Mouse (Mus musculus) fibroblast of lung, adult 2 months (primary cell): ENCODE measurements around the gene Ggt1.
"Not testable (repeated sequence)": the region's sequence is repeated elsewhere in the genome, so short reads cannot be mapped to it uniquely, and the experiment has no call there.

ENCODE experiments used
- DNase-seq: peaks from one replicate; pipeline ENCODE4 v3.0.0-alpha.2; 2011; ENCODE audit warnings: low read depth

The Ggt1 gene

GRCm38 (mm10) chr10:75549886-75550285 lies 11.5 kb upstream of the Ggt1 start:
- DNase-seq: no peak

DNA sequence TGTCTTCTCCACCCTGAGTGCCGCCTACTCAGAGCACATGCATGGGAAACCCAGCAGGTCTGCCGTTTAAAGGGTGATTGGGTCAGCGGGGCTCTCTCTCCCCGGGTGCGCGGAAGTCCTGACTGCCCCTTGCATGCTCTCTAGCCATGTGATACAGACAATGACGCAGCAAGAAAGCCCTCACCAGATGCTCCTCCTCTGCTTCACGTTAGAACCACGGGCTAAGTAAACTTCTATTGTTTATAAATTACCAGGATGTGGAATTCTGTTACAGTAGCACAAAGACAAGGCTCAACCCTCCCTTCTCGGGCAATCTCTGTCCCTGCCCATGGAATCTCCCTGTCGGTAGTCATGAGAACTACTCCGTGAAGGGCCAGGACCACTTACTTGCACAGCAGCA lies 10.2 kb upstream of the Ggt1 start:
- DNase-seq: no peak

DNA sequence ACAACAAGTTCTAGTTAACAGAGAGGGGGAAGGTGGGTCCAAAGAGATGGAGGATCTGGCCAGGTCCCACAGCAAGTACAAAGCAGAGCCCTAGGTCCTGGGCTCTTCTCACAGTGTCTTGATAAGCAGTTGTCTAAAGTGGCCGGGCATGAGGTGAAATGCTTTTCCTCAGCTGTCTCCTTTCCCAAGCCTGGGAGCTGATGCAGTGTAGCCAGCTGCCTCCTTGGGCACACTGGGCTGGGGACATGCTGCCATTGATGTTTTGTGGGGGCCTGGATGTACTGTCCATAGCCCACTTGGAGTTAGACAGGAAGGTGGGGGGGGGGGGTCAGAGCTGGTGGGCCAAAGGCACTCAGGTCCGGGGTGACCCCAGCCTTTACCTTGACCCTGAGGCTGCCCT lies 9.3 kb upstream of the Ggt1 start:
- no peak for DNase-seq

GRCm38 (mm10) chr10:75552701-75553450 lies 8.5 kb upstream of the Ggt1 start:
- no peak for DNase-seq

DNA sequence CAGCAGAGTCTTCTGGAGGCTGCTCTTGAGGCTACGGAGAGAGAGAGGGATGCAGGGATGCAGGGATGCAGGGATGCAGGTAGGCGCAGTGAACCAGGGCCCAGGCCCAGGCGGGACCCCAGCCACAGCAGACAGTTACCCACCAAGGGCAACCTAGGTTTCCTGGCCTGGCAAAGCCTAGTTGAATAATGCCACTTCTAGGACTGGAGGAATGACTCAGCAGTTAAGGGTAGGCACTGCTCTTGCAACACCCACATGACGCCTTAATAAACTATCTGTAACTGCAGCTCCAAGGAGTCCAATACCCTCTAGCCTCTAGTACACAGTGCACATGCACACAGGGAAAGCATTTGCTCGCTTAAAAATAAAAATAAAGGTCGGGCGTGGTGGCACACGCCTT lies 7.3 kb upstream of the Ggt1 start:
- peak; percentile 21 for DNase-seq

DNA sequence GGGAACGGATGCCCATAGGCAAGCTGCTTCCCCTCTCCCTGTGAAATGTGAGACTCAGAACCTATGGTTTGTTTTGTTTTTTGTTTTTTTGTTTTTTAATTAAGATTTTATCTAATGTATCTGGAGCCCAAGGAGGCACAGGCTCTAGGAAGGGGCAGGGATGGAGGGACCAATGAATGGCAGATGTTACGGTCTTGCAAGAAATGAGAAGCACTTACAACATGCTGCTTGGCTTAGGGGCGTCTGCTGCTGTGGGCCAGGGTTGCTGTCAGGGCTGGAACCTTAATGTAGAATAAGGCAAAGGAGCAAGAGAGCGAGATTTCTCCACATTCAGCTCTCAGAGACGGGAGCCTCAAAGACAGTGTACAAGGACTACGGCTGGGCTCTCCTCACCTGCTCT lies 5.8 kb upstream of the Ggt1 start:
- DNase-seq: no peak

- peak; percentile 75 for DNase-seq
These were observed 5.4 kb upstream of the Ggt1 start for GRCm38 (mm10) chr10:75556026-75556425.

DNA sequence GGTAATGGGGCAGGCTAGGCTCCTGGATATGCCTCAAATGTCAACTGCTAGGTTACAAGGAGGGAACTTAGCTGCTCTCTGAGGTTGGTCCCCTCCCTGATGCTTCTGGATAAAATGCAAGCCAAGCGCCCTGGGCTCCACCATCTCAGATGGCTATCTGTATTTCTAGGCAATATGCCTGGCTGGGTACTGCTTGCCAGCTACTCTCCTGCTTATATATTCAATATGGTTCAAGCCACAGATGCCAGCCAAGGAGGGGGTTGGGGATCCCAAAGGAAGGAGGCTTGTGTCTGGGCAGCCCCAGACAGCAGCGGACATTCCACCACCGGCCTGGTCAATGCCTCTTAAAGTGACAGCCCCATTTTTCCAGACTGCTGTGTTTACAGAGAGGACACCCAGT lies 2.9 kb upstream of the Ggt1 start:
- no peak for DNase-seq

DNA sequence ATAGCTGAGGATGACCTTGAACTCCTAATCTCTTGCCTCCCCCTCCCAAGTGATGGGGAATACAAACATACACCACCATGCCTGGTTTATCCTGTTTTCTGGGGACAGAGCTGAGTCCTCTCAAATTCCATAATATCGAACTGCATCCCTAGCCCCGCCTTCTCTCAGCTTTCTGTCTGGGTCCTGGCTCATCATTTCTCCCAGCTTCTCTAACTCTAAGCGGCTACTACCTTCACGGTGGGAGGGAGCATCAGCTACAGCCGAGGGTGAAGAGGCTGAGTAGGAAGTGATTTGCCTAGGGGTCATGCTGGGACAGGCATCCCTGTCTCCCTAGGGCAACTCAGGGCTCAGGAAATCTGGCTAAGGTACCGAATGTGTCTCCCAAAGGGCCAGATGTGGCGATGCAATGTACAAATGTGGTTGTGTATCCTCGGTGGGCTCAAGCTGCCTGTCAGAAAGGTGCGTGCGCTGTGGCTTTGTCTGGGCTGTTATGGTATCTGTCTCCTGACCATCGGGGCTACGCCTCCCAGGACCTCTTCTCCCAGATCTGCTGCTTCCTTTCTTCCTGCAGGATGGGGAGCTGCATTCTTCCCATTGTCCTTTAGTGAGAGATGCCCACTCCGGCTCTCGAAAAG lies 2.2 kb upstream of the Ggt1 start:
- DNase-seq: no peak

DNA sequence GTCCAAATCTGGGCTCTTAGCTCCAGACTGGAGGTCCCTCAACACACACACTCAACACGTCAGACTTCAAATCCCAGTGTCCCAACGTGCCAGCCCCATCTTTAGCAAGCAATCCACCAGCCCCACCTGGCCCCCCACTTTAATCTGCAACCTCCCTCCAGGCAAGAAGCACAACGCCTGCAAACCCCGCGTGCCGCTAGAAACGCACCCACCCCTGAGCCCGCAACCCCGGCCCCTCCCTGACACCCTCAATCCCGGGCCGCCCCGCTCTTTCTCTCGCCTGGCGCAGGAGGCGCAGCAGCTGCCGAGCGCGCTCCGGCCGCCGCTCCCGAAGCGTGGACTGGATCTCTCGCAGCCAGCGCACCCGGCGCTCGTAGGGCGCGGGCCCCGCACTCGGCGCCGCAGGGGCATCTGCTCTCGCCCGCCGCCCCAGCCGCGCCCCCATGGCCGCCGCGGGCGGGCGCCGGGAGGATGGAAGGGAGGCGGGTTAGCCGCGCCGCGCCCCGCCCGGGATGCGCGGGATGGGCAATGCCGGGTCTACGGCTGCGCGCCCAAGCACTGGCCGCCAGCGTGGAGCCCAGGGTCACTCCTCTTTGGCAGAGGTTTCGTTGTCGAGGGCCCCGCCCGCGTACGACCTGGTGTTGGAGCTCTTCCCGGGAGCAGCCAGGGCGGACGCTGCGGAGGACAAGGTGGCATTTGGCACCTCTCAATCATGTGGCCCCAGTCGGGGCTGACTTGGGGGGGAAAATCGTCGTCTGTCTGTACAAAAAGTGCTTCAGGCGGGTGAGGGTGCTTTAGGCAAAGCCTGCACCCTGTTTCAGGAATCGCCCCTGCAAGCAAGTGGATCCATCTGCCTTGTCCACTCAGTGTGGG lies 1.5 kb upstream of the Ggt1 start, which contains the start of gene Lrrc75b:
TSS of gene Lrrc75b (minus strand) at position 655 of the 873 bp plus-strand sequence.
- no peak for DNase-seq

GRCm38 (mm10) chr10:75560549-75560899 lies 880 bp upstream of the Ggt1 start:
- DNase-seq: no peak

DNA sequence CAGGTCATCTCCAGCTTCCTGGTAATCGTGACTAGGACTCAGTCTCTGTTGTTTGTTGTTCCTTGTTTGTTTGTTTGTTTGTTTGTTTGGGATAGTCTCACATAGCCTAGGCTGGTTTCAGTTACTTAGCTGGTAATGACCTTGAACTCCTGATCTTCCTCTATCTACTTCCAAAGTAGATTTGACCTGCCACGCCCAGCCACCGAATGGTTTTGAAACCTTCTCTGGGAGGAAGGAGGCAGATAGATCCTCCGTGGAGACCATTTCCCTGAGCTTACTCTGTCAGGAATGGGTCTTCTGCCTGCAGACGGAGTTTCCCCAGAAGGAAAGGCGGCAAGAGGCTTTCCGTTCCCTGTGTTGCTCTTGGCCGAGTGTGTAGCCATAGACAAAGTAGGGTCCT lies 1.2 kb downstream of the Ggt1 start:
- no peak for DNase-seq

- DNase-seq: no peak
These were observed 3.4 kb downstream of the Ggt1 start for GRCm38 (mm10) chr10:75564687-75565265.

GRCm38 (mm10) chr10:75565436-75565835 lies 4.0 kb downstream of the Ggt1 start:
- no peak for DNase-seq

- DNase-seq: no peak
These were observed 4.5 kb downstream of the Ggt1 start for GRCm38 (mm10) chr10:75565906-75566305.

DNA sequence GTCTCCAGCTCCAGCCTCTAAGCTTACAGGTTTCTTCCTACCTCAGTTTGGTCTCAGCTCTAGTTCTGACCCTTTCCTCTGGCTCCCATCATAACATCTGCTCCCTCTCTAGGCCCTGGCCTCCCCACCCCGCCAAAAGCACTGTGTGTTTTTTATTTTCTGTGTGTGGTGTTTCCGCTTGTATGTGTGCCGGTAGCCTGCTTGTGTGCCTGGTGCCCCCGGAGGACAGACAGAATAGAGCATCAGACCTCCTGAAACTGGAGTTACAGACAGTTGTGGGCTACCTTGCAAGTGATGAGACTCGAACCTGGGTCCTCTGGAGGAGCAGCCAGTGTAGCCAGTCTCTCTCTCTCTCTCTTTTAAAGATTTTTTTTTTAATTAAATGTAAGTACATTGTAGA lies 4.9 kb downstream of the Ggt1 start:
- DNase-seq: no peak

- not testable (repeated sequence) for DNase-seq
These were observed 5.4 kb downstream of the Ggt1 start for GRCm38 (mm10) chr10:75566765-75567164.

GRCm38 (mm10) chr10:75568029-75568428 lies 6.6 kb downstream of the Ggt1 start:
- DNase-seq: no peak

DNA sequence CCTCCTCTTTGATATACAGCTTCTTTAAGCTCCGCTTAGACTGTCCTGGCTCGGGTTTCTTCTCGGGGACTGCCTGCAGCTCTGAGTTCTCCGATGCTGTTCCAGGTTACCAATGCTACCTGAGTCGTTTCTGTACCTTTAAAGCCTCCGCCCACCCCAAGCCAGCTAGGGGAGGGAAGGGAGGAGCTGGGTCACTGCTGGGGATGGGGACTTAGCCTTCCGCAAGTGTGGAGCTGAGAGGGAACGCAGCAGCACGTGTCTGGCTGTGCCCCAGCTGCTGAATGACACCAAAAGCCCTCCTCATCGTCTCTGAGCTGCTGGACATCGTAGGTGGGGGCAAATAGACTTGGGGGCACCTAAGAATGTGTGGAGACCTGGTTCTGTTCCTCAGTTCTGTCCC lies 7.0 kb downstream of the Ggt1 start:
- no peak for DNase-seq

GRCm38 (mm10) chr10:75568851-75569250 lies 7.4 kb downstream of the Ggt1 start:
- DNase-seq: no peak

DNA sequence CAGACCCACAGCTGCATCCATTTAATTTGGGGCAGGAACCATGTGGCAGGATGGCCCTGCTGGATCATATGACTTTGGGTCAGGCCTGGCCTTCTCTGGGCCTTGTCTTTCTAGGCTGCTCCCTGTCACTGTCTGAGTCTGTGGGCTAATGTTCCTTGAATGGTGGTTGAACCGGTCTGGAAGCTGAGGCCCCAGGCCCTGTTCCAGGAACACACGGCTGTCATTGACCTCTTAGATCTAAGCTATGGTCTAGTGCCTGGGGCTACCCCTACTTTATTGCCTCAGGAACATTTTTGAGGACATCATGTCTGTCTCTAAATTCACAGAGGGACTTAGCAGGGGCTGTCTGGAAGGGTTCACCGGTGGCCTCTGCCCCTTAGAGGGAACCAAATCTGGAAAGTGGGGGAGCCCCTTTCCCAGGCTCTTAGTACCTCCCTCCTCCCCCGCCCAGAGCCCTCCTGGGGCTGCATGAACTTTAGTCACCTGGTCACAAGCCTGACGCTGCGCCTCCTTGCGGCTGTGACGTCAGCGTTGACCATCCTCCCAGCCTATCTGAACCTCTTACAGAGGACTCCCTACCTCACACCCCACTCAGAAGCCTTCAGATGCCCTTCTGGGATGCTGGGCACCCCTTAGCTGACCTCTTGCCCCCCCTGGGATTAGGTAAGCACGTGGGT lies 9.7 kb downstream of the Ggt1 start:
- no peak for DNase-seq

GRCm38 (mm10) chr10:75571937-75572336 lies 10.5 kb downstream of the Ggt1 start:
- no peak for DNase-seq
